Mouse (Mus musculus) spleen, embryonic (tissue): ENCODE measurements at regions not wholly inside any gene's neighbourhood (a gene's known extent, or its start where the extent isn't known, plus 50 kb on each side); places are given as distances from the start of the nearest gene placed in this dataset.

Source experiments
- CTCF ChIA-PET: fragments of 350-600 bp; sonication (Branson Sonifier 250); formaldehyde crosslinking; loops from one replicate; lab custom pipeline; 2022; lab: Charles Lee

GRCm38 (mm10) chr10:119055199-119055785 is 184.6 kb downstream of the Cand1 start:
- CTCF ChIA-PET = interaction anchor here (0.7 kb wide), 1 partner anchor 650 kb away, joined by 4 read pairs; no protein-coding TSS in a partner anchor

GRCm38 (mm10) chr10:119054191-119055175 is 184.5 kb upstream of the Dyrk2 start:
- CTCF ChIA-PET = interaction anchor here (0.7 kb wide), 1 partner anchor 650 kb away, joined by 4 read pairs; no protein-coding TSS in a partner anchor

- CTCF ChIA-PET = no interaction called here
These were observed 182.5 kb upstream of the Dyrk2 start for GRCm38 (mm10) chr10:119052441-119053041.

- CTCF ChIA-PET = interaction anchor here (0.7 kb wide), 1 partner anchor 14 kb away, joined by 10 read pairs; no protein-coding TSS in a partner anchor
These were observed 181.6 kb upstream of the Dyrk2 start for GRCm38 (mm10) chr10:119051598-119051997.

- CTCF ChIA-PET = no interaction called here
These were observed 180.1 kb upstream of the Dyrk2 start for GRCm38 (mm10) chr10:119050017-119050685.

GRCm38 (mm10) chr10:119048643-119049420 is 178.8 kb upstream of the Dyrk2 start:
- CTCF ChIA-PET = no interaction called here

- CTCF ChIA-PET = no interaction called here
These were observed 175.1 kb upstream of the Dyrk2 start for GRCm38 (mm10) chr10:119045059-119045458.

- CTCF ChIA-PET = interaction anchor here (0.7 kb wide), 1 partner anchor 16 kb away, joined by 22 read pairs; no protein-coding TSS in a partner anchor
These were observed 173.1 kb upstream of the Dyrk2 start for GRCm38 (mm10) chr10:119043069-119043468.

GRCm38 (mm10) chr10:119040205-119040604 is 170.2 kb upstream of the Dyrk2 start:
- CTCF ChIA-PET = no interaction called here

GRCm38 (mm10) chr10:119039732-119040131 is 169.7 kb upstream of the Dyrk2 start:
- CTCF ChIA-PET = no interaction called here

- CTCF ChIA-PET = no interaction called here
These were observed 169.0 kb upstream of the Dyrk2 start for GRCm38 (mm10) chr10:119038991-119039390.

- CTCF ChIA-PET = no interaction called here
These were observed 167.8 kb upstream of the Dyrk2 start for GRCm38 (mm10) chr10:119037781-119038180.

- CTCF ChIA-PET = no interaction called here
These were observed 165.9 kb upstream of the Dyrk2 start for GRCm38 (mm10) chr10:119035863-119036262.

- CTCF ChIA-PET = no interaction called here
These were observed 164.4 kb upstream of the Dyrk2 start for GRCm38 (mm10) chr10:119034396-119034795.

GRCm38 (mm10) chr10:119031282-119032275 is 161.6 kb upstream of the Dyrk2 start:
- CTCF ChIA-PET = interaction anchor here (0.6 to 0.7 kb wide), 3 partner anchors 13 to 1107 kb away, joined by 3 to 5 read pairs (median 4); no protein-coding TSS in a partner anchor

- CTCF ChIA-PET = no interaction called here
These were observed 158.6 kb upstream of the Dyrk2 start for GRCm38 (mm10) chr10:119028480-119029137.

GRCm38 (mm10) chr10:119027241-119027901 is 157.4 kb upstream of the Dyrk2 start:
- CTCF ChIA-PET = interaction anchor here (0.6 kb wide), 1 partner anchor 16 kb away, joined by 22 read pairs; no protein-coding TSS in a partner anchor

- CTCF ChIA-PET = no interaction called here
These were observed 156.3 kb upstream of the Dyrk2 start for GRCm38 (mm10) chr10:119026291-119026690.
